Mouse (Mus musculus): ENCODE measurements around the gene Gm4969. TPM values are rescaled to one million over a fixed set of nuclear protein-coding genes. Genes with fewer than 3 reads are reported as not detected.

Gm4969 gene
- polyA plus RNA-seq, 1 experiment, result 0.46 TPM

GRCm38 (mm10) chr7:19050172-19050571, 68.0 kb downstream of the Gm4969 start:
- no peaks in the 10 kb centered on the region for H3K9me3 ChIP-seq (replicated peaks; ENCODE audit: control insufficient read depth, insufficient read depth, low read length, poor library complexity, severe bottlenecking)
- no peaks in the 10 kb centered on the region for H3K27me3 ChIP-seq (ENCODE audit: control insufficient read depth, insufficient read depth, low read length, poor library complexity, severe bottlenecking)
- H3K4me3 ChIP-seq (ENCODE audit: low read depth, low read length), result no peak overlapping the region
- H3K4me1 ChIP-seq (ENCODE audit: control insufficient read depth, insufficient read depth, low read length), result no peaks in the 10 kb centered on the region
- H3K27ac ChIP-seq (ENCODE audit: insufficient read depth, low read length), result no peak overlapping the region
- no peak overlapping the region for H3K9ac ChIP-seq (ENCODE audit: low read depth, poor library complexity, severe bottlenecking)
- peaks cover 30% of the 10 kb centered on the region for H3K36me3 ChIP-seq (ENCODE audit: control insufficient read depth, insufficient read depth, low read length, poor library complexity, severe bottlenecking)
- TF ChIP-seq POLR2A (IDR thresholded peaks at IDR 0.05; ENCODE audit: insufficient read depth, low read length) (no peak), CTCF (IDR thresholded peaks at IDR 0.05; ENCODE audit: low read depth, low read length) (no peak), EP300 (IDR thresholded peaks at IDR 0.05; ENCODE audit: insufficient read depth, low read depth, low read length) (no peak)

- no peak overlapping the region for H3K27ac ChIP-seq (ENCODE audit: insufficient read depth, low read length)
- no peaks in the 10 kb centered on the region for H3K4me1 ChIP-seq (ENCODE audit: control insufficient read depth, insufficient read depth, low read length)
- no peaks in the 10 kb centered on the region for H3K9me3 ChIP-seq (replicated peaks; ENCODE audit: control insufficient read depth, insufficient read depth, low read length, poor library complexity, severe bottlenecking)
- H3K4me3 ChIP-seq (ENCODE audit: low read depth, low read length), result no peak overlapping the region
- H3K9ac ChIP-seq (ENCODE audit: low read depth, poor library complexity, severe bottlenecking), result no peak overlapping the region
- no peaks in the 10 kb centered on the region for H3K27me3 ChIP-seq (ENCODE audit: control insufficient read depth, insufficient read depth, low read length, poor library complexity, severe bottlenecking)
- TF ChIP-seq POLR2A (IDR thresholded peaks at IDR 0.05; ENCODE audit: insufficient read depth, low read length), result no peak
- TF ChIP-seq CTCF (IDR thresholded peaks at IDR 0.05; ENCODE audit: low read depth, low read length), result no peak
- TF ChIP-seq EP300 (IDR thresholded peaks at IDR 0.05; ENCODE audit: insufficient read depth, low read depth, low read length), result no peak
- peaks cover 38% of the 10 kb centered on the region for H3K36me3 ChIP-seq (ENCODE audit: control insufficient read depth, insufficient read depth, low read length, poor library complexity, severe bottlenecking)
These were observed 68.9 kb downstream of the Gm4969 start for GRCm38 (mm10) chr7:19049252-19049651.

Other genes with a start within 250 kb of the Gm4969 start
- 1.8 and 3.1 TPM in 2 replicates for gene Pglyrp1, start 247.0 kb downstream of the Gm4969 start, polyA plus RNA-seq (2011; ENCODE audit: insufficient read depth, insufficient read length, low read depth, missing spikeins)
- gene Ccdc61, start 208.0 kb downstream of the Gm4969 start, polyA plus RNA-seq (2011; ENCODE audit: insufficient read depth, insufficient read length, low read depth, missing spikeins), result 36.4 and 39.9 TPM in 2 replicates
- 7.5 TPM in 2 replicates for gene Nova2, start 192.5 kb downstream of the Gm4969 start, polyA plus RNA-seq (2011; ENCODE audit: insufficient read depth, insufficient read length, low read depth, missing spikeins)
- not detected in 2 replicates for gene Nanos2, start 131.0 kb downstream of the Gm4969 start, polyA plus RNA-seq (2011; ENCODE audit: insufficient read depth, insufficient read length, low read depth, missing spikeins)
- gene Mypop, start 127.1 kb downstream of the Gm4969 start, polyA plus RNA-seq (2011; ENCODE audit: insufficient read depth, insufficient read length, low read depth, missing spikeins), result 4.0 and 5.5 TPM in 2 replicates
- gene Irf2bp1, start 114.3 kb downstream of the Gm4969 start, polyA plus RNA-seq (2011; ENCODE audit: insufficient read depth, insufficient read length, low read depth, missing spikeins), result 16.2 and 20.9 TPM in 2 replicates
- gene Foxa3, start 94.8 kb downstream of the Gm4969 start, polyA plus RNA-seq (2011; ENCODE audit: insufficient read depth, insufficient read length, low read depth, missing spikeins), result 2.5 and 2.6 TPM in 2 replicates
- 102 and 119 TPM in 2 replicates for gene Sympk, start 94.0 kb downstream of the Gm4969 start, polyA plus RNA-seq (2011; ENCODE audit: insufficient read depth, insufficient read length, low read depth, missing spikeins)
- gene Rsph6a, start 63.7 kb downstream of the Gm4969 start, polyA plus RNA-seq (2011; ENCODE audit: insufficient read depth, insufficient read length, low read depth, missing spikeins), result not detected in 2 replicates
- gene Dmwd, start 42.1 kb downstream of the Gm4969 start, polyA plus RNA-seq (2011; ENCODE audit: insufficient read depth, insufficient read length, low read depth, missing spikeins), result 43.2 and 45.1 TPM in 2 replicates
- 12.8 and 19.5 TPM in 2 replicates for gene Dmpk, start 34.5 kb downstream of the Gm4969 start, polyA plus RNA-seq (2011; ENCODE audit: insufficient read depth, insufficient read length, low read depth, missing spikeins)
- 2.7 and 3.8 TPM in 2 replicates for gene Six5, start 23.8 kb downstream of the Gm4969 start, polyA plus RNA-seq (2011; ENCODE audit: insufficient read depth, insufficient read length, low read depth, missing spikeins)
- 4.1 and 4.3 TPM in 2 replicates for gene Fbxo46, start 1.5 kb upstream of the Gm4969 start, polyA plus RNA-seq (2011; ENCODE audit: insufficient read depth, insufficient read length, low read depth, missing spikeins)
- gene Qpctl, start 30.9 kb upstream of the Gm4969 start, polyA plus RNA-seq (2011; ENCODE audit: insufficient read depth, insufficient read length, low read depth, missing spikeins), result 4.1 and 4.6 TPM in 2 replicates
- gene Snrpd2, start 31.4 kb upstream of the Gm4969 start, polyA plus RNA-seq (2011; ENCODE audit: insufficient read depth, insufficient read length, low read depth, missing spikeins), result 92.9 and 94.6 TPM in 2 replicates
- 1.9 and 3.5 TPM in 2 replicates for gene Gipr, start 47.8 kb upstream of the Gm4969 start, polyA plus RNA-seq (2011; ENCODE audit: insufficient read depth, insufficient read length, low read depth, missing spikeins)
- gene Eml2, start 58.1 kb upstream of the Gm4969 start, polyA plus RNA-seq (2011; ENCODE audit: insufficient read depth, insufficient read length, low read depth, missing spikeins), result 63.3 and 64.4 TPM in 2 replicates
- 3.3 and 5.1 TPM in 2 replicates for gene Gpr4, start 94.2 kb upstream of the Gm4969 start, polyA plus RNA-seq (2011; ENCODE audit: insufficient read depth, insufficient read length, low read depth, missing spikeins)
- gene Opa3, start 110.0 kb upstream of the Gm4969 start, polyA plus RNA-seq (2011; ENCODE audit: insufficient read depth, insufficient read length, low read depth, missing spikeins), result 22.3 and 24.8 TPM in 2 replicates
- gene Vasp, start 153.4 kb upstream of the Gm4969 start, polyA plus RNA-seq (2011; ENCODE audit: insufficient read depth, insufficient read length, low read depth, missing spikeins), result 75.7 and 90.0 TPM in 2 replicates
- 5.7 and 6.1 TPM in 2 replicates for gene Ppm1n, start 161.7 kb upstream of the Gm4969 start, polyA plus RNA-seq (2011; ENCODE audit: insufficient read depth, insufficient read length, low read depth, missing spikeins)
- gene Rtn2, start 164.3 kb upstream of the Gm4969 start, polyA plus RNA-seq (2011; ENCODE audit: insufficient read depth, insufficient read length, low read depth, missing spikeins), result 14.3 and 15.3 TPM in 2 replicates
- gene Fosb, start 191.7 kb upstream of the Gm4969 start, polyA plus RNA-seq (2011; ENCODE audit: insufficient read depth, insufficient read length, low read depth, missing spikeins), result 0.68 and 1.1 TPM in 2 replicates
- 38.1 and 43.7 TPM in 2 replicates for gene Ercc1, start 226.4 kb upstream of the Gm4969 start, polyA plus RNA-seq (2011; ENCODE audit: insufficient read depth, insufficient read length, low read depth, missing spikeins)
- 14.6 and 16.8 TPM in 2 replicates for gene Cd3eap, start 241.1 kb upstream of the Gm4969 start, polyA plus RNA-seq (2011; ENCODE audit: insufficient read depth, insufficient read length, low read depth, missing spikeins)
- 21.9 and 25.5 TPM in 2 replicates for gene Ppp1r13l, start 241.4 kb upstream of the Gm4969 start, polyA plus RNA-seq (2011; ENCODE audit: insufficient read depth, insufficient read length, low read depth, missing spikeins)

All from ES-Bruce4 (cell line).